Mouse (Mus musculus) intestine, embryonic 16.5 days (tissue): ENCODE data around the gene Cbfa2t3. TPM values are rescaled to one million over a fixed set of nuclear protein-coding genes. Genes with fewer than 3 reads are reported as not detected.

Experiments
- ATAC-seq: fragments of 200-750 bp; cut with Nextera tagmentation; 2 replicates; pipeline ENCODE4 v1.8.0; 2017; ENCODE audit warnings: moderate TSS enrichment, moderate library complexity
- H3K27ac ChIP-seq: fragments of 300-500 bp; sonication (generic); 2 replicates; pipeline ENCODE4 v1.5.1; 2014; ENCODE audit warnings: mild to moderate bottlenecking, low read length
- H3K27me3 ChIP-seq: fragments of 300-500 bp; sonication (generic); replicated peaks from 2 replicates; pipeline ENCODE4 v1.6.1; 2014; ENCODE audit warnings: low read length, control low read depth, mixed read lengths; ENCODE audit not compliant: control insufficient read depth, insufficient read depth
- H3K36me3 ChIP-seq: fragments of 300-500 bp; sonication (generic); 2 replicates; pipeline ENCODE4 v1.6.1; 2014; ENCODE audit warnings: low read length, control low read depth; ENCODE audit not compliant: control insufficient read depth, insufficient read depth
- H3K4me1 ChIP-seq: fragments of 300-500 bp; sonication (generic); 2 replicates; pipeline ENCODE4 v1.6.1; 2014; ENCODE audit warnings: low read length, control low read depth, mixed read lengths; ENCODE audit not compliant: control insufficient read depth, insufficient read depth
- H3K4me2 ChIP-seq: fragments of 300-500 bp; sonication (generic); 2 replicates; pipeline ENCODE4 v1.6.1; 2014; ENCODE audit warnings: low read depth, low read length, control low read depth
- H3K4me3 ChIP-seq: fragments of 300-500 bp; sonication (generic); 2 replicates; pipeline ENCODE4 v1.5.1; 2014; ENCODE audit warnings: mild to moderate bottlenecking, low read length
- H3K9ac ChIP-seq: fragments of 300-500 bp; sonication (generic); 2 replicates; pipeline ENCODE4 v1.6.1; 2014; ENCODE audit warnings: low read depth, low read length
- H3K9me3 ChIP-seq: fragments of 300-500 bp; sonication (generic); 2 replicates; pipeline ENCODE4 v1.6.1; 2016; ENCODE audit warnings: low read length, control low read depth; ENCODE audit not compliant: control insufficient read depth
- WGBS: fragments of 180-500 bp; shearing (Covaris S2); extraction: QIAGEN DNeasy Blood & Tissue Kit; methylation state at CpG from one replicate; pipeline ENCODE4 v1.1.7; 2014; 5-methylcytosine and 5-hydroxymethylcytosine counted together
- polyA plus RNA-seq: library from polyadenylated mRNA; unstranded; fragments of >200 nt; fragmentation: Nextera tagmentation; extraction: Ambion mirVana; gene quantifications from 2 replicates; pipeline ENCODE4 v1.2.1, GENCODE M21; 2015

Gene Cbfa2t3
- 4.1 and 5.2 TPM in 2 replicates for polyA plus RNA-seq

GRCm38 (mm10) chr8:122699005-122699492 lies at the start of gene Cbfa2t3:
TSS of gene Cbfa2t3 (minus strand) at chr8:122699109.
- ATAC-seq = peak; percentile 34; the same call in 1 of the 2 replicates
- Histone ChIP-seq H3K4me2 (peak within 1 kb of the TSS; percentile 12; the same call in 1 of the 2 replicates), H3K27ac (peak within 1 kb of the TSS; percentile 54), H3K4me3 (peak within 1 kb of the TSS; percentile 4), H3K36me3 (no peaks in the 10 kb centered on the region), H3K4me1 (peaks cover 6% of the 10 kb centered on the region; the same call in 1 of the 2 replicates), H3K9ac (peak within 1 kb of the TSS; percentile 51), H3K9me3 (no peaks in the 10 kb centered on the region), H3K27me3 (no peaks in the 10 kb centered on the region)
- 45% methylated on average over 13 of the region's 13 CpGs for WGBS

GRCm38 (mm10) chr8:122747825-122748224 lies 48.9 kb upstream of the Cbfa2t3 start:
- Histone ChIP-seq H3K36me3 (no peaks in the 10 kb centered on the region), H3K27ac (no peak overlapping the region), H3K9ac (no peak overlapping the region), H3K9me3 (no peaks in the 10 kb centered on the region), H3K4me1 (no peaks in the 10 kb centered on the region), H3K4me3 (no peak overlapping the region), H3K27me3 (peaks cover 25% of the 10 kb centered on the region), H3K4me2 (no peak overlapping the region)
- ATAC-seq = no peak
- WGBS = 94% methylated on average over 1 of the region's 1 CpGs

GRCm38 (mm10) chr8:122746439-122746838 lies 47.5 kb upstream of the Cbfa2t3 start:
- no peak for ATAC-seq
- H3K27me3 ChIP-seq = peaks cover 30% of the 10 kb centered on the region
- H3K4me1 ChIP-seq = no peaks in the 10 kb centered on the region
- no peak overlapping the region for H3K4me3 ChIP-seq
- no peak overlapping the region for H3K27ac ChIP-seq
- no peak overlapping the region for H3K4me2 ChIP-seq
- no peak overlapping the region for H3K9ac ChIP-seq
- 48% methylated on average over 7 of the region's 7 CpGs for WGBS
- H3K9me3 ChIP-seq = no peaks in the 10 kb centered on the region
- H3K36me3 ChIP-seq = no peaks in the 10 kb centered on the region

GRCm38 (mm10) chr8:122745750-122746275 lies 46.9 kb upstream of the Cbfa2t3 start:
- H3K9me3 ChIP-seq = no peaks in the 10 kb centered on the region
- no peak overlapping the region for H3K4me3 ChIP-seq
- H3K27me3 ChIP-seq = peaks cover 30% of the 10 kb centered on the region
- 18% methylated on average over 16 of the region's 16 CpGs for WGBS
- no peak overlapping the region for H3K27ac ChIP-seq
- no peak for ATAC-seq
- H3K4me1 ChIP-seq = no peaks in the 10 kb centered on the region
- H3K9ac ChIP-seq = peak overlapping the region; percentile 29; the same call in 1 of the 2 replicates
- H3K4me2 ChIP-seq = no peak overlapping the region
- H3K36me3 ChIP-seq = no peaks in the 10 kb centered on the region

GRCm38 (mm10) chr8:122745022-122745749 lies 46.3 kb upstream of the Cbfa2t3 start:
- peaks cover 30% of the 10 kb centered on the region for H3K27me3 ChIP-seq

GRCm38 (mm10) chr8:122742471-122742870 lies 43.6 kb upstream of the Cbfa2t3 start:
- Histone ChIP-seq H3K27ac (no peak overlapping the region), H3K9me3 (no peaks in the 10 kb centered on the region), H3K4me2 (no peak overlapping the region), H3K36me3 (no peaks in the 10 kb centered on the region), H3K4me3 (no peak overlapping the region), H3K9ac (no peak overlapping the region), H3K4me1 (no peaks in the 10 kb centered on the region), H3K27me3 (peaks cover 30% of the 10 kb centered on the region)
- WGBS = 25% methylated on average over 19 of the region's 19 CpGs
- ATAC-seq = no peak

More at GRCm38 (mm10) chr8:122745022-122745749, 46.3 kb upstream of the Cbfa2t3 start:
- Histone ChIP-seq H3K9ac (0 out of 2 replicates have a peak overlapping the region, but pooled peaks have one; percentile 29), H3K36me3 (no peaks in the 10 kb centered on the region), H3K9me3 (no peaks in the 10 kb centered on the region), H3K4me2 (no peak overlapping the region), H3K4me1 (no peaks in the 10 kb centered on the region), H3K27ac (no peak overlapping the region), H3K4me3 (no peak overlapping the region)
- ATAC-seq = no peak
- WGBS = 22% methylated on average over 17 of the region's 17 CpGs

GRCm38 (mm10) chr8:122739102-122739725 lies 40.3 kb upstream of the Cbfa2t3 start:
- Histone ChIP-seq H3K9ac (0 out of 2 replicates have a peak overlapping the region, but pooled peaks have one; percentile 14), H3K4me1 (peaks cover 5% of the 10 kb centered on the region; the same call in 1 of the 2 replicates), H3K27ac (no peak overlapping the region), H3K4me3 (no peak overlapping the region), H3K27me3 (peaks cover 10% of the 10 kb centered on the region), H3K36me3 (no peaks in the 10 kb centered on the region), H3K4me2 (no peak overlapping the region), H3K9me3 (no peaks in the 10 kb centered on the region)
- peak; percentile 51; the same call in 1 of the 2 replicates for ATAC-seq
- WGBS = 23% methylated on average over 11 of the region's 11 CpGs

- H3K9me3 ChIP-seq = no peaks in the 10 kb centered on the region
- H3K27me3 ChIP-seq = peaks cover 7% of the 10 kb centered on the region; the same call in 1 of the 2 replicates
- ATAC-seq = no peak
- H3K4me3 ChIP-seq = no peak overlapping the region
- peaks cover 5% of the 10 kb centered on the region; the same call in 1 of the 2 replicates for H3K4me1 ChIP-seq
- H3K4me2 ChIP-seq = no peak overlapping the region
- no peak overlapping the region for H3K27ac ChIP-seq
- no peaks in the 10 kb centered on the region for H3K36me3 ChIP-seq
- WGBS = 83% methylated on average over 6 of the region's 6 CpGs
- H3K9ac ChIP-seq = no peak overlapping the region
Measured at GRCm38 (mm10) chr8:122737886-122738285, 39.0 kb upstream of the Cbfa2t3 start.

- Histone ChIP-seq H3K36me3 (no peaks in the 10 kb centered on the region), H3K9me3 (no peaks in the 10 kb centered on the region), H3K9ac (no peak overlapping the region), H3K27ac (no peak overlapping the region), H3K27me3 (peaks cover 3% of the 10 kb centered on the region; the same call in 1 of the 2 replicates), H3K4me3 (no peak overlapping the region), H3K4me2 (no peak overlapping the region), H3K4me1 (peaks cover 5% of the 10 kb centered on the region; the same call in 1 of the 2 replicates)
- no peak for ATAC-seq
- WGBS = 57% methylated on average over 4 of the region's 4 CpGs
Measured at GRCm38 (mm10) chr8:122737071-122737470, 38.2 kb upstream of the Cbfa2t3 start.
